8 mouse cellular contexts compared by ENCODE assay signal in the genomic region with DNA sequence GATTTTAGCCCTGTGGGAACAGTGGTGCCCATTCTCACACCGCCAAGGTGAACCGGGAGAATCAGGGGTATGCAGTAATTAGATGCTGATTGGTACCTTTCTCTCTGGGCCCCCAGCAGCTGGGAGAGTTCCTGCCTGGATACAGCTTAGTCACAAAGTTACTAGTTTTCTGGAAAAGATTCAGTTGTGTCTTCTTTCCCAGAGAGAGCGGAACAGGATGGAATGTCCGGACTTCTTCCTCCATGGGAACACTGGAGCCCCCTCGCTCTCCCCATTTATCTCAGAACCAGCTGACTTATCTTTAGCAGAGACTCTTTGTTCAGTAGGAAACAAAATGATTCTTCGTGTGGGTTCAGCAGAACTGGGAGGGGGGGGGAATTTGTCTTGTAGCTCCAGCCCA. TPM values are rescaled to one million over a fixed set of nuclear protein-coding genes. Genes with fewer than 3 reads are reported as not detected.
DNase-seq lines count a peak whose midpoint lies in the region; ATAC-seq and TF ChIP-seq lines count a peak whose summit lies in the region.

No protein-coding gene starts in this region.

- TF ChIP-seq EP300 in heart, postnatal 0 days (IDR thresholded peaks at IDR 0.05; ENCODE audit: low read depth) = no peak

- no peak overlapping the region; the same call in 1 of the 2 replicates for H3K27ac ChIP-seq in heart, postnatal 0 days (ENCODE audit: low read depth)
- peak overlapping the region; percentile 86 for H3K27ac ChIP-seq in hindbrain, embryonic 10.5 days
- no peak overlapping the region for H3K27ac ChIP-seq in midbrain, embryonic 12.5 days (replicated peaks)

- no peak for TF ChIP-seq CTCF in heart, postnatal 0 days (IDR thresholded peaks at IDR 0.05; ENCODE audit: low read depth)

- H3K36me3 ChIP-seq in heart, postnatal 0 days (replicated peaks; ENCODE audit: control insufficient read depth, insufficient read depth, low read length) = no peaks in the 10 kb centered on the region; the same call in 1 of the 2 replicates
- H3K36me3 ChIP-seq in hindbrain, embryonic 10.5 days = no peaks in the 10 kb centered on the region
- H3K36me3 ChIP-seq in midbrain, embryonic 12.5 days = no peaks in the 10 kb centered on the region

- peak overlapping the region; percentile 68 for H3K9ac ChIP-seq in heart, postnatal 0 days (replicated peaks; ENCODE audit: low read depth, low read length)
- H3K9ac ChIP-seq in midbrain, embryonic 12.5 days (replicated peaks) = peak overlapping the region; percentile 70

- WGBS in heart, postnatal 0 days = 18% methylated on average over 6 of the region's 6 CpGs
- 12% methylated on average over 6 of the region's 6 CpGs for WGBS in hindbrain, embryonic 10.5 days
- WGBS in midbrain, embryonic 12.5 days = 9% methylated on average over 6 of the region's 6 CpGs

- ATAC-seq in heart, postnatal 0 days (ENCODE audit: insufficient read depth, low read depth) = no peak
- ATAC-seq in midbrain, embryonic 12.5 days (ENCODE audit: low FRiP score, low read depth) = no peak

- H3K9me3 ChIP-seq in heart, postnatal 0 days (replicated peaks; ENCODE audit: control insufficient read depth, low read length) = no peaks in the 10 kb centered on the region
- no peaks in the 10 kb centered on the region for H3K9me3 ChIP-seq in hindbrain, embryonic 10.5 days
- H3K9me3 ChIP-seq in midbrain, embryonic 12.5 days = no peaks in the 10 kb centered on the region

- peaks cover 7% of the 10 kb centered on the region; the same call in 1 of the 2 replicates for H3K27me3 ChIP-seq in heart, postnatal 0 days (ENCODE audit: control insufficient read depth, insufficient read depth, low read length)
- H3K27me3 ChIP-seq in hindbrain, embryonic 10.5 days (ENCODE audit: insufficient read depth, poor library complexity, severe bottlenecking) = peaks cover 37% of the 10 kb centered on the region
- peaks cover 19% of the 10 kb centered on the region for H3K27me3 ChIP-seq in midbrain, embryonic 12.5 days

- H3K4me3 ChIP-seq in heart, postnatal 0 days (ENCODE audit: low read depth, low read length) = peak overlapping the region; percentile 67
- peak overlapping the region; percentile 83 for H3K4me3 ChIP-seq in hindbrain, embryonic 10.5 days
- H3K4me3 ChIP-seq in midbrain, embryonic 12.5 days = peak overlapping the region; percentile 67

- no peak for DNase-seq in heart, postnatal 0 days (ENCODE audit: low spot score)
- no peak for DNase-seq in heart, postnatal 10 days
- peak; percentile 41 for DNase-seq in Muller cell, postnatal 12 days (ENCODE audit: inconsistent ontology term)
- peak; percentile 26 for DNase-seq in hindbrain, embryonic 10.5 days (ENCODE audit: low spot score)
- DNase-seq in gastrocnemius, adult 8-10 months (ENCODE audit: low spot score in 2 of 2) = no peak
- no peak for DNase-seq in gastrocnemius, postnatal 36 days
- no peak for DNase-seq in adrenal gland, postnatal 10 days

- H3K4me2 ChIP-seq in heart, postnatal 0 days (ENCODE audit: low read depth, low read length) = peak overlapping the region; percentile 74
- H3K4me2 ChIP-seq in midbrain, embryonic 12.5 days (replicated peaks) = peak overlapping the region; percentile 83

- intact Hi-C loops in heart, postnatal 10 days (cut with DNase I) = no loop called here
- intact Hi-C loops in gastrocnemius, postnatal 36 days (cut with DNase I) = no loop called here

- 0 out of 2 replicates have a peak, but pooled peaks cover 5% of the 10 kb centered on the region for H3K4me1 ChIP-seq in heart, postnatal 0 days (ENCODE audit: control insufficient read depth, insufficient read depth)
- H3K4me1 ChIP-seq in hindbrain, embryonic 10.5 days (replicated peaks) = peaks cover 29% of the 10 kb centered on the region
- H3K4me1 ChIP-seq in midbrain, embryonic 12.5 days = peaks cover 14% of the 10 kb centered on the region

RNA-seq across cellular contexts. Expression of gene Klhl36, which starts 0.7 kb away (rescaled TPM):
- 6.5 and 10.0 TPM in 2 replicates for total RNA-seq in heart, postnatal 0 days (2014; rRNA removed; ENCODE audit: low replicate concordance)
- polyA plus RNA-seq in heart, postnatal 0 days (2015; fragmentation: Nextera tagmentation; extraction: Ambion mirVana) = 6.7 and 6.9 TPM in 2 replicates
- total RNA-seq in heart, postnatal 10 days (2021) = 1 to 10 TPM; 4.1 to 5.4 TPM
- polyA plus RNA-seq in hindbrain, embryonic 10.5 days (2016; fragmentation: Nextera tagmentation; extraction: Ambion mirVana) = 10.7 and 11.9 TPM in 2 replicates
- 13.1 and 14.7 TPM in 2 replicates for polyA plus RNA-seq in midbrain, embryonic 12.5 days (2016; fragmentation: Nextera tagmentation; extraction: Ambion mirVana)
- total RNA-seq in gastrocnemius, adult 8-10 months (2022) = 1 to 10 TPM in 3 of 4 experiments, under 1 TPM in 1; 0.90 to 2.1 (median 1.6) TPM
- total RNA-seq in gastrocnemius, postnatal 36 days (2021) = 1 to 10 TPM; 1.0 to 1.4 TPM
- 10 to 100 TPM in 1 of 2 experiments, 1 to 10 TPM in 1; 7.3 to 11.2 TPM for total RNA-seq in adrenal gland, postnatal 10 days (2021)

RNA-seq across cellular contexts. Expression of gene Cotl1, which starts 22.4 kb away (rescaled TPM):
- total RNA-seq in heart, postnatal 0 days (2014; rRNA removed; ENCODE audit: low replicate concordance) = 28.3 and 79.5 TPM in 2 replicates
- polyA plus RNA-seq in heart, postnatal 0 days (2015; fragmentation: Nextera tagmentation; extraction: Ambion mirVana) = 15.4 and 22.3 TPM in 2 replicates
- total RNA-seq in heart, postnatal 10 days (2021) = 10 to 100 TPM; 39.4 to 44.2 TPM
- polyA plus RNA-seq in hindbrain, embryonic 10.5 days (2016; fragmentation: Nextera tagmentation; extraction: Ambion mirVana) = 273 and 545 TPM in 2 replicates
- 93.4 and 131 TPM in 2 replicates for polyA plus RNA-seq in midbrain, embryonic 12.5 days (2016; fragmentation: Nextera tagmentation; extraction: Ambion mirVana)
- total RNA-seq in gastrocnemius, adult 8-10 months (2022) = 1 to 10 TPM; 1.8 to 3.7 (median 3.2) TPM
- 1 to 10 TPM; 4.8 to 6.6 TPM for total RNA-seq in gastrocnemius, postnatal 36 days (2021)
- total RNA-seq in adrenal gland, postnatal 10 days (2021) = 10 to 100 TPM; 68.0 to 77.5 TPM

RNA-seq across cellular contexts. Expression of gene Usp10, which starts 47.4 kb away (rescaled TPM):
- 36.6 and 44.0 TPM in 2 replicates for total RNA-seq in heart, postnatal 0 days (2014; rRNA removed; ENCODE audit: low replicate concordance)
- 47.7 and 54.9 TPM in 2 replicates for polyA plus RNA-seq in heart, postnatal 0 days (2015; fragmentation: Nextera tagmentation; extraction: Ambion mirVana)
- total RNA-seq in heart, postnatal 10 days (2021) = 10 to 100 TPM; 57.2 to 69.2 TPM
- 182 and 219 TPM in 2 replicates for polyA plus RNA-seq in hindbrain, embryonic 10.5 days (2016; fragmentation: Nextera tagmentation; extraction: Ambion mirVana)
- polyA plus RNA-seq in midbrain, embryonic 12.5 days (2016; fragmentation: Nextera tagmentation; extraction: Ambion mirVana) = 147 and 149 TPM in 2 replicates
- 10 to 100 TPM; 50.6 to 55.9 (median 53.1) TPM for total RNA-seq in gastrocnemius, adult 8-10 months (2022)
- total RNA-seq in gastrocnemius, postnatal 36 days (2021) = 10 to 100 TPM; 51.0 to 57.1 TPM
- total RNA-seq in adrenal gland, postnatal 10 days (2021) = 100 to 1,000 TPM in 1 of 2 experiments, 10 to 100 TPM in 1; 92.2 to 106 TPM

RNA-seq across cellular contexts. Expression of gene Gm20388, which starts 47.9 kb away (rescaled TPM):
- total RNA-seq in heart, postnatal 0 days (2014; rRNA removed; ENCODE audit: low replicate concordance) = 17.3 and 29.1 TPM in 2 replicates
- not detected in 2 replicates for polyA plus RNA-seq in heart, postnatal 0 days (2015; fragmentation: Nextera tagmentation; extraction: Ambion mirVana)
- total RNA-seq in heart, postnatal 10 days (2021) = 1 to 10 TPM; 2.0 to 2.2 TPM
- 1.7 and 3.2 TPM in 2 replicates for polyA plus RNA-seq in hindbrain, embryonic 10.5 days (2016; fragmentation: Nextera tagmentation; extraction: Ambion mirVana)
- polyA plus RNA-seq in midbrain, embryonic 12.5 days (2016; fragmentation: Nextera tagmentation; extraction: Ambion mirVana) = 1.2 TPM in 1 of 2 replicates, not detected in the other
- total RNA-seq in gastrocnemius, adult 8-10 months (2022) = 10 to 100 TPM in 1 of 4 experiments, 1 to 10 TPM in 2, not detected in 1; 4.4 to 20.0 (median 7.9) TPM
- 1 to 10 TPM; 6.8 to 7.8 TPM for total RNA-seq in gastrocnemius, postnatal 36 days (2021)
- 1 to 10 TPM; 1.9 to 2.0 TPM for total RNA-seq in adrenal gland, postnatal 10 days (2021)

Comparison
In these comparisons a context has a peak if more than half of its experiments do, and no peak if none do; other contexts are left out.
1. DNase-seq: peak in Muller cell, postnatal 12 days (single experiment) and hindbrain, embryonic 10.5 days (single experiment); none in heart, postnatal 0 days (single experiment), heart, postnatal 10 days (0 of 2), gastrocnemius, adult 8-10 months (0 of 2), gastrocnemius, postnatal 36 days (0 of 2) and adrenal gland, postnatal 10 days (single experiment).
2. Peak in every context shown above with its lines, with median percentiles within 50 percentile points of each other: H3K4me3 ChIP-seq.